Mouse (Mus musculus) cortical plate, adult 2 months (tissue): ENCODE measurements around the gene Gm38393. TPM values are rescaled to one million over a fixed set of nuclear protein-coding genes. Genes with fewer than 3 reads are reported as not detected.
A peak's percentile ranks its signal among the peaks of the same experiment; 100 is the strongest.

Source experiments
- H3K27ac ChIP-seq: fragments of 200-500 bp; 2 replicates; pipeline ENCODE4 v1.5.1; 2012; ENCODE audit warnings: low read length, control low read depth, inconsistent platforms; ENCODE audit not compliant: insufficient read depth
- H3K4me1 ChIP-seq: fragments of 200-500 bp; 2 replicates; pipeline ENCODE4 v1.6.1; 2011; ENCODE audit warnings: low read length; ENCODE audit not compliant: control insufficient read depth, insufficient read depth
- H3K4me3 ChIP-seq: fragments of 200-500 bp; 2 replicates; pipeline ENCODE4 v1.5.1; 2011; ENCODE audit warnings: mild to moderate bottlenecking, low read length, control low read depth; ENCODE audit not compliant: insufficient read depth
- CTCF ChIP-seq: fragments of 200-500 bp; IDR thresholded peaks from 2 replicates; pipeline ENCODE4 v1.5.1; 2011; ENCODE audit warnings: mild to moderate bottlenecking, control low read depth, low read length; ENCODE audit not compliant: insufficient read depth; ENCODE audit errors: extremely low read depth
- POLR2A ChIP-seq: fragments of 200-500 bp; IDR thresholded peaks from 2 replicates; pipeline ENCODE4 v1.6.1; 2011; ENCODE audit warnings: mild to moderate bottlenecking, low read length, control low read depth; ENCODE audit not compliant: insufficient read depth; ENCODE audit errors: extremely low read depth
- polyA plus RNA-seq: library from polyadenylated mRNA; depleted of rRNA; stranded (reverse); fragments of >200 nt; gene quantifications from 2 replicates; pipeline ENCODE4 v1.2.3, GENCODE M21; 2012; rRNA removed

The Gm38393 gene
- polyA plus RNA-seq = 13.8 and 14.7 TPM in 2 replicates

DNA sequence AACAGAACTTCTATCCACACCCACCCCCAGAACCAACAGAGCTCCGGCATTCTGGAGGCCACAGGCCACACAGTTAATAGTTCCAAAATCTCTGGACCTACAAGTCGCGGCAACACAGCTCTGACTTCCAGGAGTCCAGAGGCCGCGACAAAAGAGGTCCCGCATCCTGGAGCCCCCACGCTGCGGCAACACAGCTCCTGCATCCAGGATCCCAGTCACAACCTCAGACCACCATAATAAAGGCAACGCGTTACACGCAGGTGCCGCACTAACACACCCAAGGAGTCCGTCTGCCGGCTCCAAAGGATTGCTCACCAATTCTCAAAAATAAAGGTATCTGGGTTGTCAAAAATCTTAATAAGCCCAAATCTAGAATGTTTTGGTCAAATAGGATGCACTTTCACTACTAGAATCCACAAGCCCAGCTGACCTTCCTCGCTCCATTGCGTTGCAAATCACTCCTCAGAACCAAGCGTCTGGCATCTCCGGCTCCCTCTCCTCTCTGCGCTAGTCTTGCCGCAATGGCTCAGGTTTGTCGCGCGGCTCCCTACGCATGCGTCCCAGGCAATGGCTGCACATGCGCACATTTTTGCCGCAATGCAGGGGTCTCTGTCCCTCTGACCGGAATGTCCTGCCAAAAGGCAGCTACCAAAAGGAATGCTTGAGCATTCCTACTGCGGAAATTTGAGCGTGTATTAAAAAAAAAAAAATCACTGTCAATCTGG lies at the start of gene Gm38393, which contains the start of gene Snurf:
Gene Gm38393, minus strand, starts transcription at position 459 of the 725 bp plus-strand sequence.
Gene Snurf, minus strand, starts transcription at position 444 of the 725 bp plus-strand sequence.
- Histone ChIP-seq H3K4me3 (peak within 1 kb of the TSS; percentile 96), H3K27ac (peak within 1 kb of the TSS; percentile 66), H3K4me1 (no peaks in the 10 kb centered on the region)
- TF ChIP-seq CTCF (no peak), POLR2A (peak; percentile 97)

DNA sequence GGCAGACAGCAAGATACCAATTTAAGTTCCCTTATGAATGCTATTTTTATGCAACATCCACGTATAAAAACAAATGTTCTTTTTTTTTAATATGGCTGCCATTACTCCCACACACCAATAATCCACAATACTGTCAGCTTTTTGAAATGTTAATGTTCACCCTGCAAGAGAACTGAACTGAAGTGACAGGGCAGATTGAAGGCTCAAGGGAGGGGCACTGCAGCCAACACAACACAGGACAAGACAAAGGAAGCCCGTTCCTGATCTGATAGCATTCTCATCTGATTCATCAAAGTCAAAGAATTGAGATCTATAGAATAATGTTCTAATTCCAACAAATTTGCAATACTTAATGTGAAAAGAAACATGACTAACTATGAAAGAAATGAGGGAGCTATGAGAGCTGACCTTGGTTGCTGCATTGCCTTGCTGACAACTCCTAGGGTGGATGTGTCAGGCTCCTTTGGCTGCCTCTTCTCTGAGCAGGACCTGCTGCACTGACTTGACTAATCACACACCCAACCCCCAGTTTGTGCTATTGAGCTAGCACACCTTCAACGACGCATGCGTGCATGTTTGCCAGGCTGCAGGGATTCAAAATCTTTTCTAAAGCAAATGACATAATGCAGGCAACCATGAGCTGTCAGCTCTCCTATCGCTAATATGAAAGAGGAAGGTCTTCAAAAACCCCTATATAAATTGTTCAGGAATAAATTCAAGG lies 42.8 kb upstream of the Gm38393 start:
- Histone ChIP-seq H3K4me3 (peak overlapping the region; percentile 38), H3K4me1 (no peaks in the 10 kb centered on the region), H3K27ac (no peak overlapping the region)
- TF ChIP-seq POLR2A (peak; percentile 47; the same call in 1 of the 2 replicates), CTCF (no peak)

DNA sequence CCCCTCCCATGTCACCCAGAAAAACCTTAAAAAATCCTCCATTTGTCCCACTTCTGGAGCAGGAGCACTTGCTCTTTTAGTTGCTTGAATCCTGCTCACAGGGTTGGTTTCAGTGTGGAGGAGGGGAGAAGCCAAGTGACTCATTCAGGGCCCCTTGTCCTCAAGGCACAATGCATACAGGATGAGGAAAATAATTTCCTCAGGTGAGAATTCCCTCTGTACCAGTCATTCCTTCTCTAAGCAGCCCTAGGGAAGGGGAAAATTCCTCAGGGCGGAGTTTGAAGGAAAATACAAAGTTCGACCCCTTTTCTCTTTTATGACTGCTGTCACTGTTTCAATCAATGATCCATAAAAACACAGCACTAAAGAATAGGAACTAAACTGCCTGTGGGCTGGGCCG lies 8.3 kb upstream of the Gm38393 start:
- Histone ChIP-seq H3K4me3 (no peak overlapping the region), H3K4me1 (no peaks in the 10 kb centered on the region), H3K27ac (no peak overlapping the region)
- TF ChIP-seq POLR2A (no peak), CTCF (no peak)

DNA sequence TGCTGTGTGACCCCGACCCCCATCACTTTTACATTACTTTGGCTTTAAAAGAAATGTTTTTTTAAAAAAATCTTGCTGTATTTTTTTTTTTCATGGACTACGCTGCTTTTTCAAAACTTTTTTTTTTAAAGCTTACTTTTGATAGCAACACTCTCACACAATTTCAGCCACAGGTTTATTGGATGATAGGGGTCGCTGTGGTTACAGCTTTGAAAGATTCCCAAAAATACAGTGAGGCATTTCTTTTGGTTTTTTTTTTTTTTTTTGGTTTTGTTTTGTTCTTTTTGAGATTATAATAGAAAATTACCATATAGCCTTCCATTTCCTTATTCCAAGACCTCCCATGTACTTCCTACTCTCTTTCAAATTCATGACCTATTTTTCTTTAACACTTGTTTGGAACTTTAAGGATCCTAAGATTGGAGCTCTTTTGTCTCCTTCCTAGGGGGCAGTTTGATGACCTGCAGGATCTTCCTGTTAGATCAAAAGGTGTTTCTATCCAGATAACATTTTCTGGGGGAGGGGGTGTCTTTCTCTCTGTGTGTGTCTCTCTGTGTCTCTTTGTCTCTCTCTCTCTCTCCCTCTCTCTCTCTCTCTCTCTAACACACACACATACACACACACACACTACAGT lies 3.0 kb upstream of the Gm38393 start:
- Histone ChIP-seq H3K4me1 (no peaks in the 10 kb centered on the region), H3K4me3 (no peak overlapping the region), H3K27ac (no peak overlapping the region)
- TF ChIP-seq CTCF (no peak), POLR2A (no peak)

DNA sequence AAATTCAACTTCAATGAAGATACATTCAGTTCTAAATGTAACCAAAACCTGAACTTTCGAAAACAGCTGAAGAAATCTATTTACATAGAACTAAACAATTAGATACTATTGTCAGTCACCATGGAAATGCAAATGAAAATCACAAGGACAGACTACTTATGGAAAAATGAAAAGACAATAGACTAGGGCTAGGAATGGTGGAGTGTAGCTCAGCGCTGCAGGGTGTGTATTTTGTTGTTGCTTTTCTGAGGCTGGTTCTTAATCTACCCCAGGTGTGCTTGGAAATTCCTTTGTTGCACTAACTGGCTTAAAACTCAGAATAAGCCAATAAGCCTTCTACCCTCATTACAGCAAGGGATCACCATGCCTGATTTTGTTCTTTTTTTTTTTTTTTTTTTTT lies 1.4 kb upstream of the Gm38393 start:
- Histone ChIP-seq H3K4me3 (no peak overlapping the region), H3K4me1 (no peaks in the 10 kb centered on the region), H3K27ac (no peak overlapping the region)
- TF ChIP-seq CTCF (no peak), POLR2A (no peak)

DNA sequence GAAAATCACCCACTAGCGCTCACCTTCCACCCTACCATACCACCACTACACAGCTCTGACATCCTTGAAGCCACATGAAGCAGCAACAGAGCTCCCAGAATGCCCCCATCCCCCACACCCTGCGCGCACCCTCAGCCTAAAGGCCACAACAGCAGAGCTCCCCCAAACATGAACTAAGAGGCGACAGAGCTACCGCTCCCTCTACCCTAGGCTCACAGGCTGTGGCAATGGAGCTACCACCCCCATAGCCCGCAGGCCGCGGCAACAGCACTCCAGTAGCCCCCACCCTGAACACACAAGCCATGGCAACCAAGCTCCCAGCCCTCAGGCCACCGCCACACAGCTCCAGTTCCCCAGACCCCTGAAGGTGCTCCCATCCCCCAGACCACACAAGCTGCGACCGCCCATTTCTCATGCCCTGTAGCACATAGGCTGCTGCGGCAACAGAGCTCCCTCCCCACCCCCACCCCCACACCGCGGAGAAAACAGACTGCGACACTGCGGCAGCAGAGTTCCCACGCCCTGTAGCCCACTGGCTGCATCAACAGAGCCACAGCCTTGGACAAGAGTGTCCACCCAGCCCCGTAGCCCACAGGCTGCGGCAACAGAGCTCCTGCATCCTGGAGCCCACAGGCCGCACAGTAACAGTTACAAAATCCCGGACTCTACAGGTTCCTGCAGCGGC lies 801 bp downstream of the Gm38393 start:
- peak overlapping the region; percentile 66 for H3K27ac ChIP-seq
- peak overlapping the region; percentile 96 for H3K4me3 ChIP-seq
- no peaks in the 10 kb centered on the region for H3K4me1 ChIP-seq
- TF ChIP-seq CTCF (no peak), POLR2A (0 out of 2 replicates have a peak, but pooled peaks have one; percentile 12)

DNA sequence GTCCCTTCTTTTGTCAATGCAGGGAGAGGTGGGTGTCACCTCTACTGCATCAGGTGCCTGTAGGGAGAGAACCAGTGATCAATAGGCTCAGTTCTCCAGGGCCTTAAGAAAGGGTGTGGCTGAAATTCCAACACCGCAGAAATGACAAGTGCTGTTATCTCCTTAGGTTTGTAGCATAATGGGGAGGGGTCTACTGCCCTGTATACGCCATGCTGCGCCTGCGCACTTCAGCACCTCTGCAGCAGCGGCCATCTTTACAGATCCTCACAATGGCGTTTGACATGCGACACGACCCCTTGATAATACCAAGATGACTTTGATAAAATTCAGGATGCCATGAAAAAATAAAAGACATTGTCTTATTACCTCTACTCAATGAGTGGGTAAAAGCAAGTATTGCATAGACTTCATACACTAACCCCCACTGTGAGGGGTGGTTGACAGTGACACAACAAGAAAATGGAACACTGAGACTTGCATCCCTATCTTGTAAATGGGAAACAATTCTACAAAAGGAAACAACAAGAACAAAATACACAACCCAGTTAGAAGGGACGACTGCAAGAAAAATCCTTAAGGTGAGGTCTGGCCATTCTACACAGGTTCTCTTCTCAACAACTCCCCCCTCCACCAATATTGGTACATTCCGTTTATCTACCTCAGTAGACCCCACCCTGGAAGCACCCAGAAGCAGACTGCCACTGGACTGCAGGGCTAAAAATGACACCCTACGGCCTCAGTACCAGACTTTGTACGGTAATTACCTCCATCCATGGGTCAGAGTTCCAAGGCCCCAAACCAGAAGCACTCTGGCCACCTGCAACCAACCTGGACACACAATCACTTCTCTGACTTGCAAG lies 1.6 kb downstream of the Gm38393 start:
- Histone ChIP-seq H3K4me1 (no peaks in the 10 kb centered on the region), H3K27ac (peak overlapping the region; percentile 66), H3K4me3 (peak overlapping the region; percentile 96)
- TF ChIP-seq POLR2A = peak; percentile 46
- no peak for TF ChIP-seq CTCF

DNA sequence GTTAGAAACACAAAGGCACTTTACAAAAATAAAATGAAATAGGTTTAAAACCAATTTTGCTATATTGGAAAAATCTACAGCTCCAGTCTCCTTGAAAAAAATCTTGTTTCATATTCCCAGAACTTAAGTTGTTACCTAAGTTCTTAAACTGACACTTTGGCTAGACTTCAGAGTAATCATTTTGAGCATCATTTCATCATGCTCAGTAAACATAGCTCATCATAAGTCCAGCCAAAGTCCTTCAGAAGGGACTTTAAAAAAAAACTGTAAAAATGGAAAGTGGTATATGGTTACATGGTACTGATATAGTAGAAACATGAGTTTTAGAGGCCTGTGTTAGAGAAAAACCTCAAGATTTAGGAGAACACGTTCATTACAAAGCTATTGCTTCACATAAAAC lies 26.2 kb downstream of the Gm38393 start:
- no peak overlapping the region for H3K4me3 ChIP-seq
- no peak overlapping the region for H3K27ac ChIP-seq
- TF ChIP-seq POLR2A (no peak), CTCF (no peak)
- H3K4me1 ChIP-seq = no peaks in the 10 kb centered on the region

Other genes starting within 250 kb of the Gm38393 start
- not detected in 2 replicates for gene Snurf, start within 50 bp of the Gm38393 start, polyA plus RNA-seq
- gene Snrpn, start 135.2 kb upstream of the Gm38393 start, polyA plus RNA-seq = 1,031 and 1,067 TPM in 2 replicates